Mouse (Mus musculus) erythroblast, embryonic 14.5 days (primary cell): Measurements from ENCODE around the gene Olfr310. TPM values are rescaled to one million over a fixed set of nuclear protein-coding genes. Genes with fewer than 3 reads are reported as not detected.

Source experiments
- H3K27me3 ChIP-seq: 2 replicates; pipeline ENCODE4 v1.6.1; 2012; ENCODE audit warnings: inconsistent platforms; ENCODE audit not compliant: control insufficient read depth
- H3K36me3 ChIP-seq: 2 replicates; pipeline ENCODE4 v1.6.1; 2012; ENCODE audit warnings: mild to moderate bottlenecking, inconsistent platforms; ENCODE audit not compliant: control insufficient read depth
- H3K4me1 ChIP-seq: 2 replicates; pipeline ENCODE4 v1.6.1; 2012; ENCODE audit warnings: inconsistent platforms; ENCODE audit not compliant: control insufficient read depth
- H3K4me3 ChIP-seq: replicated peaks from 2 replicates; pipeline ENCODE3; 2012; ENCODE audit warnings: moderate library complexity, mild to moderate bottlenecking, inconsistent platforms
- H3K9me3 ChIP-seq: 2 replicates; pipeline ENCODE4 v1.6.1; 2012; ENCODE audit warnings: low read length, inconsistent platforms, mixed read lengths; ENCODE audit not compliant: control insufficient read depth
- GATA1 ChIP-seq: IDR thresholded peaks from 2 replicates; pipeline ENCODE4 v1.6.1; 2012; ENCODE audit warnings: low read length, inconsistent platforms, mixed read lengths
- TAL1 ChIP-seq: IDR thresholded peaks from 3 replicates; pipeline ENCODE4 v1.6.1; 2012; ENCODE audit warnings: low read length, inconsistent platforms, mixed read lengths
- polyA plus RNA-seq: library from polyadenylated mRNA; stranded (reverse); fragments of >175 nt; gene quantifications from 2 replicates; pipeline ENCODE4 v1.2.3, GENCODE M21; 2012

Gene Olfr310
- polyA plus RNA-seq = not detected in 2 replicates

DNA sequence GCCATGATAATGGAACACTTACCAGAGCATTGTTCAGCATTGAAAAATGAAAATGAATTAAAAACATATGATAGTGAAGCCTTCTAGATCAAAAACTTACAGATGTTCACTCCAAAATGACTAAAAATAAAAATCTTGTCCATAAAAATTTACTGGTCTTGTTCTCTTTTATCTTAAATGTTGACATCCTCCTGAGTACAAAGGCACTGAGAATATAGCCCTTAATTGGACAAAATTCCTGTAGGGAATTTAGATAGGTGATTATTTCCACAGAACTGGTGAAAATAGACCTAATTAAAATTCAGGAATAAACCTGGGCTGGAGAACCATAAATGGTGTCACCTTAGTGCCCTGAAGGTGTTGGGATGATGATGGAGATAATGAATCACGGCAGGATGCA is at the start of gene Olfr310:
Olfr310 (minus strand) TSS at position 101 of the 400 bp plus-strand sequence.
- Histone ChIP-seq H3K4me3 (no peak within 1 kb of the TSS), H3K27me3 (no peaks in the 10 kb centered on the region), H3K36me3 (no peaks in the 10 kb centered on the region), H3K9me3 (no peaks in the 10 kb centered on the region), H3K4me1 (no peaks in the 10 kb centered on the region)
- TF ChIP-seq TAL1 (no peak), GATA1 (no peak)

GRCm38 (mm10) chr7:86325530-86325929 is 48.6 kb upstream of the Olfr310 start, which contains the start of gene Olfr308:
Gene Olfr308 (minus strand): TSS chr7:86325630.
- Histone ChIP-seq H3K36me3 (no peaks in the 10 kb centered on the region), H3K27me3 (no peaks in the 10 kb centered on the region), H3K4me1 (no peaks in the 10 kb centered on the region), H3K9me3 (no peaks in the 10 kb centered on the region; the same call in 1 of the 2 replicates), H3K4me3 (no peak within 1 kb of the TSS)
- TF ChIP-seq GATA1 (no peak), TAL1 (no peak)

- no peaks in the 10 kb centered on the region; the same call in 1 of the 2 replicates for H3K9me3 ChIP-seq
- H3K4me1 ChIP-seq = no peaks in the 10 kb centered on the region
- H3K27me3 ChIP-seq = no peaks in the 10 kb centered on the region
- TF ChIP-seq GATA1 (no peak), TAL1 (no peak)
- H3K36me3 ChIP-seq = no peaks in the 10 kb centered on the region
- H3K4me3 ChIP-seq = no peak overlapping the region
Observed at GRCm38 (mm10) chr7:86321323-86321722, 44.4 kb upstream of the Olfr310 start.

DNA sequence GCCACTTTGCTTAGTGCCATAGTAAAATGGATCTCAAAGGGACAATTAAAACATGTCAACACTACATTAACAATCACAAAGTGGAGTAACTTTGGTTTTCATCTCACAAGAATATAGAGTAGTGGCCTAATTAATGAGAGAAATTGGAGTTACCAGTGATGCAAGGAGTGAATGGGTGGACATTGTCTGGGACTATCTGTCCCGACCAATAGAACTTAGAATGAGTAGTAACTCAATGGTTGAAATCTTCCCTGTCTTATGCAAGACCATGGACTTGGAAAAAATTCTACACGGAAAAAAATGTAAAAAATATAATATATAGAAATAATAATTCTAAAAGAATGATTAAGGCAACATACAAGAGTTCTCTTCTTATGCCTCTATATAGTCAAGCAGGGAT is 36.6 kb upstream of the Olfr310 start, which contains the start of gene Olfr309:
Olfr309 (minus strand) TSS at position 101 of the 400 bp plus-strand sequence.
- Histone ChIP-seq H3K9me3 (no peaks in the 10 kb centered on the region; the same call in 1 of the 2 replicates), H3K4me1 (no peaks in the 10 kb centered on the region), H3K36me3 (no peaks in the 10 kb centered on the region), H3K27me3 (no peaks in the 10 kb centered on the region), H3K4me3 (no peak within 1 kb of the TSS)
- no peak for TF ChIP-seq TAL1
- TF ChIP-seq GATA1 = no peak

GRCm38 (mm10) chr7:86246208-86246607 is 30.8 kb downstream of the Olfr310 start, which contains the start of gene Vmn2r76:
Gene Vmn2r76 (minus strand): TSS chr7:86246308.
- TF ChIP-seq TAL1 (no peak), GATA1 (no peak)
- Histone ChIP-seq H3K36me3 (no peaks in the 10 kb centered on the region), H3K27me3 (no peaks in the 10 kb centered on the region), H3K4me1 (no peaks in the 10 kb centered on the region), H3K9me3 (no peaks in the 10 kb centered on the region), H3K4me3 (no peak within 1 kb of the TSS)

Other genes with a start within 250 kb of the Olfr310 start
- gene Vmn2r75, start 105.4 kb downstream of the Olfr310 start, polyA plus RNA-seq = not detected in 2 replicates
- 0.01 TPM in 1 of 2 replicates, not detected in the other for gene Vmn2r76, start 30.9 kb downstream of the Olfr310 start, polyA plus RNA-seq
- not detected in 2 replicates for gene Olfr309, start 36.5 kb upstream of the Olfr310 start, polyA plus RNA-seq
- not detected in 2 replicates for gene Olfr308, start 48.5 kb upstream of the Olfr310 start, polyA plus RNA-seq
- gene Olfr307, start 60.4 kb upstream of the Olfr310 start, polyA plus RNA-seq = 0.08 TPM in 1 of 2 replicates, not detected in the other
- not detected in 2 replicates for gene Olfr305, start 89.8 kb upstream of the Olfr310 start, polyA plus RNA-seq
- not detected in 2 replicates for gene Olfr304, start 109.5 kb upstream of the Olfr310 start, polyA plus RNA-seq
- gene Olfr303, start 120.6 kb upstream of the Olfr310 start, polyA plus RNA-seq = 0.01 TPM in 1 of 2 replicates, not detected in the other
- not detected in 2 replicates for gene Olfr301, start 126.7 kb upstream of the Olfr310 start, polyA plus RNA-seq
- not detected in 2 replicates for gene Olfr299, start 182.7 kb upstream of the Olfr310 start, polyA plus RNA-seq
- not detected in 2 replicates for gene Olfr298, start 215.3 kb upstream of the Olfr310 start, polyA plus RNA-seq
- gene Olfr297, start 242.8 kb upstream of the Olfr310 start, polyA plus RNA-seq = not detected in 2 replicates